Mouse (Mus musculus): Measurements from ENCODE around the gene Dcaf5. TPM values are rescaled to one million over a fixed set of nuclear protein-coding genes. Genes with fewer than 3 reads are reported as not detected.

The Dcaf5 gene
- polyA plus RNA-seq, 1 experiment from 2014 or later = 8.9 TPM

- peak; percentile 78 for DNase-seq (ENCODE audit: low spot score)
Observed at GRCm38 (mm10) chr12:80407824-80408223, 28.6 kb downstream of the Dcaf5 start.

GRCm38 (mm10) chr12:80406650-80407049 is 29.8 kb downstream of the Dcaf5 start:
- peak; percentile 65 for DNase-seq (ENCODE audit: low spot score)

- no peak for DNase-seq (ENCODE audit: low spot score)
Observed at GRCm38 (mm10) chr12:80404139-80404538, 32.3 kb downstream of the Dcaf5 start.

DNA sequence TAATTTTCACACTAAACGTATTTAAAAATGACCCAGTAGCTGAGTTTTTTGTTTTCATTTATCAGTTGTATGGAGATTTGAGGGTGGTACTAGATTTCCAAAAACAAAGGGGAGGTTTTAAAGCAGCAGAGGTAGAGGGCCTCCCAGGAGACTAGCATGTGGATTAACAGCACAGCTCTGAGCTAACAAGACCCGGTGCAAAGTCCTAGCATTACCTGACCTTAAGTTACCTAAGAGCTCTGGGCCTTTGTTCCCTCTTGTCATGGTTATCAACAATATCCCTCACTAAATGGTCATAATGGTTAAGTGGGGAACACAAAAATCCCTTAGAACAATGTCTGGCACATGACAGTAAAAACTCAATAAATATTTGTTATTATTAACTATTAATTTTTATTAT is 37.3 kb downstream of the Dcaf5 start:
- no peak for DNase-seq (ENCODE audit: low spot score)

DNA sequence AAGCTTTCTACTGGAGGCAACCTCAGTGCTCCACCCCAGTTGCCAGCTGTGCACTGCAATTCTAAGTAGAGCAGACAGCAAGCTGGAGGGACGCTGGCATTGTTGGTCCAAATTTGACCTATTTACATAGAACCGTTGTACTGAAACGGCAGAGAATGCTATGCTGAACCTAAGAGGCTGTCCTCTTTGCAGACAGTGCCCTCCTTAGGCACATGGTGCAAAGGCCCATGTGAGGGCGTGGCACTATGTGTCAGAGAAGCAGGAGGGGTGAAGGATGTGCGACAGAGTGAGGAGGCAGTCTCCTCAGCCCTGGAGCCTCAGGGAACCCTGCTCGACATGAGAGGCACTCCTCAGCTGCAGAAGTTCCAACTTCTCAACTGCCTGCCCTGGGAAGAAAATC is 40.0 kb downstream of the Dcaf5 start:
- DNase-seq (ENCODE audit: low spot score) = no peak

DNA sequence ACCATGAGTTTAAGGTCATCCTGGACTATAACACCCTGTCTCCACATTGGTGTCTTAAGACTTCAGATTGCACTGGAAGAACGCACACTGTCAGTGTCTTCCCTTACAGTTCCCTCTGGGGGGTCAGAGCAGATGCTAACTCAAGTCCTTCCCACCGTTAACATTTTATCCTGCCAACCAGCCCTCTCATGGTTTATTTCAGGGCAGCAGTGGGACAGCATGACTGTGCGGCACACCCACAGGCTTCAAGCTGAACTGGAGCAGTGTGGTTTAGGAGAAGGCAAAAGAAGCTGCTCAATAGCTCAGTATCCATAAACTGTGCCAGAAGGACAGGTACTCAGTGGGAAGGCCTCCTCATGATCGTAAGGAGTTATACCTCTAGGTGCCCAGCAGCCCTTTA is 41.1 kb downstream of the Dcaf5 start:
- DNase-seq (ENCODE audit: low spot score) = no peak

- no peak for DNase-seq (ENCODE audit: low spot score)
Observed at GRCm38 (mm10) chr12:80394045-80394444, 42.4 kb downstream of the Dcaf5 start.

DNA sequence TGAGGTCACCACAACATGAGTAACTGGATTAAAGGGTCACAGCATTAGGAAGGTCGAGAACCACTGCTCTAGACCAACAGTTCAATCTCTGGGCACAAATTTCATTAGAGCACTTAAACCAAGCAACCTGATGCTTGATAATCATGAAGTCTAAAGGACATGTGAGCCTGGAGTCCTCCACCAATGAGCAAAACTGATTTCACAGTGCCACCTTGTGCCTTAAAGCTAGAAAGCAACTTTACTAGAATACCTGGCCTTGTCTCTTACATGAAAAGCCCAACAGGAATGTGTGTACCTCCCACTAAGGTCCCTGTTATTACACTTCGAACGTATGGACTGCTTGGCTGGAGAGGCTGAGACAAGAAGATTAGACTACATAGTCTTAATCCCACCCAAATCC is 47.0 kb downstream of the Dcaf5 start:
- DNase-seq (ENCODE audit: low spot score) = peak; percentile 56

GRCm38 (mm10) chr12:80387326-80387725 is 49.1 kb downstream of the Dcaf5 start:
- no peak for DNase-seq (ENCODE audit: low spot score)

DNA sequence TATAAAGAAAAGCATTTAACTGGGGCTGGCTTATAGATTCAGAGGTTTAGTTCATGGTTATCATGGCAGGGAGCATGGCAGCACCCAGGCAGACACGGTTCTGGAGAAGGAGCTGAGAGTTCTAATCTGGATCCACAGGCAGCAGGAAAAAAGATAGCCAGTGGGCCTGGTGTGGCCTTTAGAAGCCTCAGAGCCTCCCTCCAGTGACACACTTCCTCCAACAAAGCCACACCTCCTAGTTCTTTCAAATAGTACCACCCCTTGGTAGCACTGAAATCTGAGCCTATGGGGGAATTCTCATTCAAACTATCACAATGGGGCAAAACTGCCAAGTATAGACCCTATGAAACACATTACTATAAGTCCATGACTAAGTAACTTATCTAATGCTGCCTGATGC is 51.0 kb downstream of the Dcaf5 start:
- no peak for DNase-seq (ENCODE audit: low spot score)

GRCm38 (mm10) chr12:80383478-80383877 is 52.9 kb downstream of the Dcaf5 start:
- DNase-seq (ENCODE audit: low spot score) = no peak

GRCm38 (mm10) chr12:80382794-80383193 is 53.6 kb downstream of the Dcaf5 start:
- no peak for DNase-seq (ENCODE audit: low spot score)

DNA sequence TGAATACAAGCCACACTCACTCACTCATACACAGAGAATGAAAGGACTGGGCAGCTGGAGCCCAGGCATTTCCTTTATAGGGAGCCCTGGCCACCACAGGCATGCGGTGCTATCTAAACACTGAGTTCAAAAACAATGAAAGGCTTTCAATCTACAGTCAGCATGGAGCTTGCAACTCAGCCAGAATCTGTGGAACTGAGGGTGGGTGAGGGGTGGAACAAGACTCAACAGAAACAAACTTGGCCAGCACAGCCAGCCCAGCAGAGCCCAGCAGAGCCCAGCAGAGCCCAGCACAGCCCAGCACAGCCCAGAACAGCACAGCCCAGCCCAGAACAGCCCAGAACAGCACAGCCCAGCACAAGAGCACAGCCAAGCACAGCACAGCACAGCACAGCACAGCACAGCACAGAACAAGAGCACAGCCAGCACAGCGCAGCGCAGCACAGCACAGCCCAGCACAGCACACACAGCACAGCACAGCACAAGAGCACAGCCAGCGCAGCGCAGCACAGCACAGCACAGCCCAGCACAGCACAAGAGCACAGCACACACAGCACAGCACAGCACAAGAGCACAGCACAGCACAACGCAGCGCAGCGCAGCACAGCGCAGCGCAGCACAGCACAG is 56.5 kb downstream of the Dcaf5 start:
- DNase-seq (ENCODE audit: low spot score) = no peak

- no peak for DNase-seq (ENCODE audit: low spot score)
Observed at GRCm38 (mm10) chr12:80379393-80379792, 57.0 kb downstream of the Dcaf5 start.

DNA sequence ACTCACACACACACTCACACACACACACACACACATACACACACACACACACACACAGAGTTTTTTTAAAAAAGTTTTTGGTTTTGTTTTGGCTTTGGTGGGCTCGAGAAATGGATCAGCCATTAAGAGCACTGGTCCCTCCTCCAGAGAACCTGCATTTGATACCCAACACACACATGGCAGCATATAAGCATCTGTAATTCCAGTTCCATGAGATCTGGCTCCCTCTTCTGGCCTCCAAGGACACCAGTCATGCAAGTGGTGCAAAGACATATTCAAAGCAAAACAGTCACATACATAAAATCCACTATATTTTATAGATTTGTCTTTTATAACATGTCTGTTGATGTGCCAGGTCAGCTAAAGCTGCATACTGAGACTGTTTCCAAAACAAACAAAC is 58.8 kb downstream of the Dcaf5 start:
- DNase-seq (ENCODE audit: low spot score) = peak; percentile 61

DNA sequence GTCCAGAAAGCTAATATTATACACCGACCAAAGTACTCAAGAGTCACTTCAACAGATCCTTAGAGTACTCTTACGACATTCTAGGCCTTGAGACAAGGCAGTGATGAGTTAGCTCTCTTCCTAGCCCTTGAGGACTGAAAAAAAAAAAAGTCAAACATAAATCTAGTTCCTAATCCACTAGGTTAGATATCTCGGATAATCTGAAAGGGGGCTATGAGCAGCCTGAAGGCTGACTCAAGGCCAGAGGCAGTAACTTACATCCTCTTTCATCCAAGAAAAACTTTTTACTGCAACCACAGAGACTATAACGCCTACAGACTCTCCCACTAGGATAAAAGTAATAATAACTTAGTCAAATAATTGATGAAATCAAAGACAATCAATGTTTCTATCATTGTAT is 60.7 kb downstream of the Dcaf5 start:
- no peak for DNase-seq (ENCODE audit: low spot score)

DNA sequence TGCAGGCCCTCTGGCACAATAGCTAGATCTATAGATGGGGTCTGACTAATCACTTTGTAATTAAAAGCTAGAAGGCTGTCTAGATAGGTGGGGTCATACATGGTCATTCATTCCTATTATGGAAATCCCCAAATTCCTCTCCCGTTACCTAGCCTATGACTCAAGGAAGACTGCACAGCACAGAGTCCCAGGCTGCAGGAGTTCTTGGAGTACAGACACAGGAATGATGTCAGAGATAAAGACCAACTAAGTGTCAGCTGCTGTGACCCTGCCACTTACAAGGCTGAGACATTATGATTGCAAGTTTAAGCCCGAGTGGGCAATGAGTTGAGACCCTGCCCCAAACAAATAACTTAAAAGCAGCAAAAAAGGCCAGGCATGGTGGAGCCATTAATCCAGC is 61.7 kb downstream of the Dcaf5 start:
- DNase-seq (ENCODE audit: low spot score) = no peak

GRCm38 (mm10) chr12:80372946-80373345 is 63.5 kb downstream of the Dcaf5 start:
- no peak for DNase-seq (ENCODE audit: low spot score)

DNA sequence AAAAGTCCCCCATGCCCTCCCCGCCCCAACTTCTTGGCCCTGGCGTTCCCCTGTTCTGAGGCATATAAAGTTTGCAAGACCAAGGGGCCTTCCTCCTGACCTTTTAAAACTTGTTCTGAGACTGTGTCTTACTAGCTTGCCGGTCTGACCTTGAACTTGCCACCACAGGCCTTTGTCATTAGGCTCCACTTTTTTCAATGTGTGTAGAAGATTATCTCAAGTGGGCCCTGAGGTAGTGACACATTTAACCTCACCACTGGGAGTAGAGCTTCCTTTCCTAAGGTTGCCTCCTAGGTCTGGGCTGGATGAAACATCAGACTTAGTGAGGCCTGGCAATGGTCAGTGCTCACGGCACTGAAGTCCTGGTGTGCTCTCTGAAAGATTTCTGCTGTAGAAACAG is 69.2 kb downstream of the Dcaf5 start:
- no peak for DNase-seq (ENCODE audit: low spot score)

DNA sequence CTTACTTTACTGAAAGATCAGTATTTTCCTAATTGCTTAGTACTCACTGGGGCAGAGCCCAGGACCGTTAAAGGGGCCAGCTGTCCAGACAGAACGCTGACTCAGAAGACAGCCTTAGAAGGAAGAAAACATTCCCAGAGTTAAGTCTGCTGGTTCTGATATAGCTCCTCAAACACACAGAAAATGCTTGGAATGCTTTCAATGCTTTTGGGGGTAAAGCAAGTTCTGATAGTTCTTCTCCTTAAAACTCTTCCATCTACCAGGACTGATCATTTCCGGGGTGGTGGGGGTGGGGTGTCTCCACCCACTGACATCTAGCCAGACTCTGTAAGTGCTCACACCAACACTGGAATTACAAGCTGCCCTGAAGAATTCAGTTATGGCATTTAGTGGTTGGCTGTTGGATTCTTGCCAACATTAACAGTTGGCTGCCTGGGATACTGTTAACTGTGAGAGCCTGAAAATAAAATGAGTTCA is 70.4 kb downstream of the Dcaf5 start:
- DNase-seq (ENCODE audit: low spot score) = no peak

DNA sequence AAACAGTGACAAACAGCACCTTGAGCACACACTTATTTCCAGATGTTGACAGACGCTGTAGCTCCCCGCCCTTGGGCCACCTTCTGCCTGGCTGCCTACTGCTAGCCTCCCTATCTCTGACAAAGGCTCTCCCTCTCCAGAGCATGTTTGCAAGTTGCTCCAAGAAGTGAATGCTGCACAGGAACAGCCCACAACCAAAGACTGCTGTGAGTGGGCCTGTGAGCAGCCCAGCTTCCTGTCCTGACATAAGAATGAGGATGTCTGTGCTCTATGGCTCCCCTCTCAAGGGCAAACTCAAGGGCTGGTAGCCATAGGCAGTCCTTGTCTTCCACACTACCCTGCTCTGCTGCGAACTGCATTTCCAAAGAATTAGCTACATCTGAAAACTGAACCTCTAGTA is 71.1 kb downstream of the Dcaf5 start:
- DNase-seq (ENCODE audit: low spot score) = no peak

- DNase-seq (ENCODE audit: low spot score) = no peak
Observed at GRCm38 (mm10) chr12:80361655-80362054, 74.7 kb downstream of the Dcaf5 start.

DNA sequence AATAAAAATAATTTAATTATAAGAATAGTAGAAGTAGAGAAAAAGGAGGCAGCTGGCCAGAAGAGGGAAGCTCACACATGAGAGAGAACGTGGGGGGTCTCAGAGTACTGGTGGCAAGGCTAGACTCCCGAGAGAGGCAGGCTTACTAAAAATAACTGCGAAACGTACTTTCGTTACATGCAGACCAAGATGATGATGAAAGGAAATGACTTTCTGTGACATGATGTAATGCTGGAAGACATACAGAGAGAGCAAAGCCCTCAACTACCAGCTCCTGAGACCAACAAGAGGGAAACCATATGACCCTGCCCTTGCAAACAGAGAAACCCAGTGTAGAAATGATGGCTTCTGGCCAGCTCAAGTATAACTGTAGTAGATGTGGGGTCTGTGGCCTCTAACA is 76.1 kb downstream of the Dcaf5 start:
- DNase-seq (ENCODE audit: low spot score) = peak; percentile 15

- DNase-seq (ENCODE audit: low spot score) = no peak
Observed at GRCm38 (mm10) chr12:80344777-80345231, 91.6 kb downstream of the Dcaf5 start.
